Mouse (Mus musculus) liver, embryonic 14.5 days (tissue): ENCODE data around the gene Mrps34. TPM values are rescaled to one million over a fixed set of nuclear protein-coding genes. Genes with fewer than 3 reads are reported as not detected.

ENCODE experiments used
- ATAC-seq: fragments of 200-750 bp; cut with Nextera tagmentation; 2 replicates; pipeline ENCODE4 v1.8.0; 2017; ENCODE audit warnings: moderate number of reproducible peaks, mild to moderate bottlenecking, moderate library complexity; ENCODE audit not compliant: insufficient read depth
- DNase-seq, 3 experiments: peaks; one replicate each; pipeline ENCODE4 v3.0.0-alpha.2; 2012 to 2013; ENCODE audit warnings: low read depth in 3 of 3, low spot score in 3 of 3
- H3K27ac ChIP-seq: fragments of 300-500 bp; sonication (generic); 2 replicates; pipeline ENCODE4 v1.5.1; 2014; ENCODE audit warnings: moderate library complexity, mild to moderate bottlenecking, control low read depth, inconsistent platforms
- H3K27me3 ChIP-seq: fragments of 300-500 bp; sonication (generic); 2 replicates; pipeline ENCODE4 v1.6.1; 2014; ENCODE audit warnings: mild to moderate bottlenecking, low read length, moderate library complexity; ENCODE audit not compliant: control insufficient read depth, insufficient read depth
- H3K36me3 ChIP-seq: fragments of 300-500 bp; sonication (generic); replicated peaks from 2 replicates; pipeline ENCODE4 v1.6.1; 2014; ENCODE audit warnings: low read depth; ENCODE audit not compliant: control insufficient read depth, insufficient read depth
- H3K4me1 ChIP-seq, 2 experiments: fragments of 200-500 bp in 1 of 2; fragments of 300-500 bp in 1 of 2; sonication (generic) in 1 of 2; replicated peaks; 2 replicates each; pipeline ENCODE4 v1.6.1; 2012 to 2014; ENCODE audit warnings: antibody characterized with exemption in 1 of 2, inconsistent platforms in 1 of 2, low read length in 1 of 2; ENCODE audit not compliant: control insufficient read depth in 2 of 2, insufficient read depth in 2 of 2
- H3K4me2 ChIP-seq: fragments of 300-500 bp; sonication (generic); 2 replicates; pipeline ENCODE4 v1.6.1; 2014; ENCODE audit warnings: low read depth, mild to moderate bottlenecking, control low read depth, moderate library complexity
- H3K4me3 ChIP-seq, 2 experiments: fragments of 200-500 bp in 1 of 2; fragments of 300-500 bp in 1 of 2; sonication (generic) in 1 of 2; 2 replicates each; pipeline ENCODE4 v1.5.1; 2012 to 2014; ENCODE audit warnings: low read depth in 2 of 2, low read length in 2 of 2, mild to moderate bottlenecking in 2 of 2, control low read depth in 1 of 2, inconsistent platforms in 1 of 2, moderate library complexity in 1 of 2; ENCODE audit not compliant: insufficient read depth in 1 of 2
- H3K9ac ChIP-seq: fragments of 300-500 bp; sonication (generic); replicated peaks from 2 replicates; pipeline ENCODE4 v1.6.1; 2014; ENCODE audit warnings: mild to moderate bottlenecking, control low read depth, moderate library complexity
- H3K9me3 ChIP-seq: fragments of 300-500 bp; sonication (generic); 2 replicates; pipeline ENCODE4 v1.6.1; 2016; ENCODE audit warnings: low read length, mixed read lengths; ENCODE audit not compliant: control insufficient read depth
- CTCF ChIP-seq: IDR thresholded peaks from 2 replicates; pipeline ENCODE4 v1.5.1; 2016; ENCODE audit warnings: antibody characterized with exemption, low read depth, control low read depth
- EP300 ChIP-seq: IDR thresholded peaks from 2 replicates; pipeline ENCODE4 v1.6.1; 2016; ENCODE audit warnings: antibody characterized with exemption, low read depth
- WGBS: fragments of 180-500 bp; shearing (Covaris S2); extraction: QIAGEN DNeasy Blood & Tissue Kit; methylation state at CpG from one replicate; pipeline ENCODE4 v1.1.7; 2014; ENCODE audit not compliant: insufficient replicate concordance; 5-methylcytosine and 5-hydroxymethylcytosine counted together
- polyA plus RNA-seq, 2 experiments: library from polyadenylated mRNA; depleted of rRNA in 1 of 2; stranded (reverse) in 1 of 2; unstranded in 1 of 2; fragments of >200 nt; fragmentation: Nextera tagmentation in 1 of 2; extraction: Ambion mirVana in 1 of 2; gene quantifications; 2 replicates each; pipeline versions ENCODE4 v1.2.1 to v1.2.3; 2012 to 2014

Mrps34 gene
- polyA plus RNA-seq, 2 experiments, result 43.5 to 49.2 TPM

DNA sequence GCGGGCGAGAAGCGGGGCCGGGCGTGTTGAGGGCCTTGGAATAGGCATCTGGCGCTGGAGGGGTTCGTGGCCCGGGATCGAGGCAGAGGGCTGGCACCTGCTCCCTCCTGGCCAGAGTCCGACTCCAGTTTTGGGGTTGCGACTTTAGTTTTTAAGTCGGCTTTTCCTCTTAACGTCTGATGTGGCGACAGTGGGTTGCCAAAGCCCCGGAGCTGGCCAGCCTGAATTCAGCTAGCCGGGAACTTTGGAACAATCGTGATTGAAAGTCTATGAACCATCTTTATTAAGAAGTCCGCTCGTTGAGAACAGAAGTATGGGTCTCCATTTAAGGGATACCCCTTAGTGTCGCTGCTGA is 44.2 kb upstream of the Mrps34 start:
- H3K9ac ChIP-seq, result peak overlapping the region; percentile 86
- H3K4me3 ChIP-seq, result peak overlapping the region; percentile 71 to 75
- H3K4me2 ChIP-seq, result peak overlapping the region; percentile 89
- H3K27me3 ChIP-seq, result no peaks in the 10 kb centered on the region
- peaks cover 18 to 21% of the 10 kb centered on the region in 2 experiments for H3K4me1 ChIP-seq
- DNase-seq (no peak), ATAC-seq (no peak)
- H3K9me3 ChIP-seq, result no peaks in the 10 kb centered on the region
- peak overlapping the region; percentile 63 for H3K27ac ChIP-seq
- 1% methylated on average over 20 of the region's 20 CpGs for WGBS
- TF ChIP-seq EP300, result no peak
- peaks cover 18% of the 10 kb centered on the region for H3K36me3 ChIP-seq

DNA sequence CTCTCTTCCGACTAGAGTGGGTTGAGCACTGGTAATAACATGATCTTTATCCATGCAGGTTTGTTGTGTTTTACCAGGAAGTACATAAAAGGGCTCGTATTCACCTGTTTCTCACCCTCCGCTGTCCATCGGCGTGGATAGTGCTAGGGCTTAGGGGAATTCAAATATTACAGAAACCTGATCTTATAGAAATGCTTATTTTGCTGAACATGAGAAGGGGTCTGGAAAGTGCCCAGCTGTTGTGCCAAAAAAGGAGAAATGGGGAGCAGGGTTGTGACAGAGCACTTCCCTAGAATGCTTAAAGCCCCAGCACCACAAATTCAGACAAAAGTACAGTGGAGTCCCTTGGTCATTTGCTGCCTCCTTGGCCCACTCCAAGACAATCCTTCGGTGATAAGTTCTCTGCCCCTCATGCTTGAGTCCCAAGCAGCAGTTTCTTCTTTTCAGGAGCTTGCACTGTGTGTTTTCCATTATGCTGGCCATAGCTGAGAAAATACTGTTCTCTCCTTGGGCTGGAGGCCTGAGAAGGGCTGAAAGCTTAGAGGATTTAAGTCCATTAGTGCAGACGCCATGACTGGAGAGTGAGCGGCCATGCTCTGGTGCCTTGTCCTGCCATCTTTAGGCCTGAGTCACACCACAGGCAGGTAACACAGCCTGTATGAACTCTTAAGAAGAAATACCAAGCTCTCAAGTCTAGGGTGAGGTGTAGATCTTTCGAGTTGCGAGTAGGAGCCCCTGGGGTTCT is 43.4 kb upstream of the Mrps34 start:
- Histone ChIP-seq H3K4me3 (peak overlapping the region; percentile 71 to 75), H3K27ac (no peak overlapping the region), H3K36me3 (peaks cover 20% of the 10 kb centered on the region), H3K4me1 (peaks cover 18 to 21% of the 10 kb centered on the region in 2 experiments), H3K27me3 (no peaks in the 10 kb centered on the region), H3K4me2 (peak overlapping the region; percentile 89), H3K9ac (peak overlapping the region; percentile 86), H3K9me3 (no peaks in the 10 kb centered on the region)
- no peak for TF ChIP-seq EP300
- no peak for TF ChIP-seq CTCF
- ATAC-seq (no peak), DNase-seq (no peak)
- WGBS, result 76% methylated on average over 10 of the region's 10 CpGs

DNA sequence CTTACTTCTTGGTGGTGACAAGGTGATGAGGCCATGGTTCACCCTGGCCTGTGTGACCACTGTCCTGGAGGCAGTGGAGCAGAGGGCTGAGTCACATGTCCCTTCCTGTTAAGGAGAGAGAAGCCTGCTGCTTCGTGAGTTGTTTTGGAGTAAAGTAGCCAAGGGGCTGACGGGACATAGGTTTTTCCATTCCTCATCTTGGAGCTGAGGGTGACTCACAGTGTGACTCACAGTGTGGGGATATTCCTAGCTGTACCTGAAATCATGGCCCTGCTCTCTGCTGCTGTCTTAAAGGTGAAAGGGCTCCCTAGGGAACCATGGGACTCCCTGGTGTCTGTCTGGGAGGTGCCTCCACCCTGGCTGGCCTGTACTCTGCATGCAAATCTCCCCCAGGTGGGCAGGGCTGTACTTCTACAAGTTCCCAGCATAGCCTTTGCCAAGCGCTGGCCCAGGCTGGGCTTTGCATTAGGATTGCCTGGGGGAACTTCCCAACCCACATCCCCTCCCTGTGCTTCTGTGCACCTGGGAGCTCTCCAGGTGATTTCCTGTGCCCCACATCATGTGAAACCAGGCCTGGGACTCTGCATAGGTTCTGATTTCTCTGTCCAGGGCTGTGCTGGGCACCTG is 39.0 kb upstream of the Mrps34 start:
- DNase-seq (no peak), ATAC-seq (no peak)
- Histone ChIP-seq H3K4me2 (no peak overlapping the region), H3K36me3 (peaks cover 29% of the 10 kb centered on the region), H3K27ac (no peak overlapping the region), H3K9ac (no peak overlapping the region), H3K9me3 (no peaks in the 10 kb centered on the region), H3K4me3 (no peak overlapping the region), H3K4me1 (peaks cover 31 to 44% of the 10 kb centered on the region in 2 experiments), H3K27me3 (no peaks in the 10 kb centered on the region)
- 81% methylated on average over 3 of the region's 3 CpGs for WGBS
- no peak for TF ChIP-seq EP300
- TF ChIP-seq CTCF, result no peak

DNA sequence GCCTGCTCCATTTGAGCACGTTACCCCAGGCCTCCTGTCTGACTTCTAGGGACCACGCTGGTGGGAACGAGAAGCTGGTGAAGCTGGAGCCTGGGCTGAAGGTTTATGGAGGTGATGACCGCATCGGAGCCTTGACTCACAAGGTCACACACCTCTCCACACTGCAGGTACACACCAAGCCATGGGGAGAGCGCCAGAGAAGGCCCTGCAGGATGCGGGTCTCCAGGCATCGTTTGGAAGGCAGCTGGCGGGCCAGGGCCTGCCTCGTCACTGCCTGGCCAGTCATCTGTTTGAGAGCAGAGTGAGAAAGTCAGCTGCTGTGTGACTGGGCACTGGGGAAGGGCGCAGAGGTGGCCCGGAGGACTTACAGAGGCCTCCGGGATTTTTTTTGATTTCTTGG is 38.3 kb upstream of the Mrps34 start:
- TF ChIP-seq EP300, result no peak
- no peak for TF ChIP-seq CTCF
- no peak for DNase-seq
- H3K4me2 ChIP-seq, result no peak overlapping the region
- no peak overlapping the region for H3K4me3 ChIP-seq
- H3K27ac ChIP-seq, result no peak overlapping the region
- ATAC-seq, result no peak
- WGBS, result 91% methylated on average over 13 of the region's 13 CpGs
- H3K9me3 ChIP-seq, result no peaks in the 10 kb centered on the region
- no peaks in the 10 kb centered on the region for H3K27me3 ChIP-seq
- H3K4me1 ChIP-seq, result peaks cover 25 to 38% of the 10 kb centered on the region in 2 experiments
- no peak overlapping the region for H3K9ac ChIP-seq
- H3K36me3 ChIP-seq, result peaks cover 36% of the 10 kb centered on the region

DNA sequence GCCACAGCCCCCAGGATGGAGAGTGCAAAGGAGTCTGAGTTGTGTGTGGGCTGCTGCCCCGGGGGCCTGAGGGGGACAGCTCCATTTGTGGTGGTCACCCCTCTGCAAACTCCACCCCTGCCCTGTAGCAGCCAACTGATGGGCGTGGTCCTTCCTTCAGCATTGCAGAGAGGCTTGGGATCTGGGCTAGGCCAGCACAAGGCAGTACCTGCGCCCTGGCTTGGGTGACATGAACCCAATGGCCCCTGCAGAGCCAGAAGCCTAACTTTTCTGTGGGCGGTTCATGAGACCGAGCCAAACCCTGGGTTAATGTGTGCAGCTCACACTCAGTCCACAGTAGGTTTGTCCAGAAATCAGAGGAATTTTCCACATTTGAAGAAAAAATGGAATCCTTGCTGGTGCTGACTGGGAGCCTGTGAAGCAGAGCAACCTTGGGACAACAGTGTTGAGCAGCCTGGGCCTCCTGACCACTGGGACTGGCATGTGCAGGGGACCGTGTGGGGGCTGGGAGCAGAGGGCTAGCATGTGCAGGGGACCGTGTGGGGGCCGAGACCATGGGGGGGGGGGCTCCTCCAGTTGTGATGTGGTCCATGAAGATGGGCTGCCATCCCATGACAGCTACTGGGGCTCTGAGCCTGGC is 37.0 kb upstream of the Mrps34 start:
- peaks cover 22 to 34% of the 10 kb centered on the region in 2 experiments for H3K4me1 ChIP-seq
- WGBS, result 76% methylated on average over 8 of the region's 8 CpGs
- H3K36me3 ChIP-seq, result peaks cover 43% of the 10 kb centered on the region
- ATAC-seq (no peak), DNase-seq (no peak)
- no peak overlapping the region for H3K4me3 ChIP-seq
- no peak for TF ChIP-seq CTCF
- H3K27ac ChIP-seq, result peak overlapping the region; percentile 69
- peak overlapping the region; percentile 44 for H3K4me2 ChIP-seq
- H3K9ac ChIP-seq, result peak overlapping the region; percentile 21
- H3K9me3 ChIP-seq, result no peaks in the 10 kb centered on the region
- no peaks in the 10 kb centered on the region for H3K27me3 ChIP-seq
